Mouse (Mus musculus) heart, postnatal 0 days (tissue): ENCODE data around the gene Cbfa2t3.

Experiments
- CTCF ChIP-seq: IDR thresholded peaks from 2 replicates; pipeline ENCODE4 v1.5.1; 2016; ENCODE audit warnings: antibody characterized with exemption, control low read depth, low read depth
- EP300 ChIP-seq: IDR thresholded peaks from 2 replicates; pipeline ENCODE4 v1.6.1; 2016; ENCODE audit warnings: antibody characterized with exemption, low read depth

GRCm38 (mm10) chr8:122719500-122720065 is 20.7 kb upstream of the Cbfa2t3 start:
- no peak for TF ChIP-seq CTCF
- no peak for TF ChIP-seq EP300
